8 mouse cellular contexts compared by ENCODE assay signal in the genomic region with DNA sequence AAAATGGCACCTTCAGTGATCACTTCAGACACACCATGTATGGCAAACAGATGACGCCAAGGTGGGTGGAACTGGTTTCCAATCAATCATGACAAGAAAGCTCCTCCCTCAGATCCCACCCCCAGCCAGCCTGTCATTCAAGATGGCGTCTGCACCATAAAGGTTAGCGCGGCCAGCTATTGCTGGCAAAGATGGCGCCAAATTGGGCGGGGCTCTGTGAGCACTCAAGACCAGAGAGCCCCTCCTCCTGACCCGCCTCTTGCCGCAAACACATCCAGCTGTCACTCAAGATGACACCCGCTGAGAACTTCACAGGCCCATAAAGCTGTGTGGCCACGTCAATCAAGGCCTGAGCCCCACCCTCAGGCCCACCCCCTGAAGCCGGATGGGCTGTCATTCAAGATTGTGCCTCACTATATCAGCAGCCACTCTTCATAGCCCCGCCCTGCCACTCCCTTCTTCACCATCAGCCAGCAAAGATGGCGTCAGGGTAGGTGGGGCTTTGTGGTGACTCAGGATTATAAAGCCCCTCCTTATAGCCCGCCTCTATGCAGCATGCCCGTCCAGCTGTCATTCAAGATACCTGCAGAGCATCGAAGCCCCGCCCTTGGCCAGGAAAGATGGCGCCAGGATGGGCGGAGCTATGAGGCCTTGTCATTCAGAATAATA. TPM values are rescaled to one million over a fixed set of nuclear protein-coding genes. Genes with fewer than 3 reads are reported as not detected.
DNase-seq lines count a peak whose midpoint lies in the region; ATAC-seq and TF ChIP-seq lines count a peak whose summit lies in the region.

No protein-coding gene starts in this region.

- no peak for TF ChIP-seq CTCF in lung, adult 2 months (IDR thresholded peaks at IDR 0.05; ENCODE audit: insufficient read depth, low read length)

- H3K27me3 ChIP-seq in hindbrain, embryonic 10.5 days (ENCODE audit: insufficient read depth, poor library complexity, severe bottlenecking), result no peaks in the 10 kb centered on the region

- whole genome bisulfite sequencing in hindbrain, embryonic 10.5 days, result 45% methylated on average over 19 of the region's 19 CpGs
- WGBS in lung, adult 2 months, result 40% methylated on average over 19 of the region's 19 CpGs

- H3K4me1 ChIP-seq in hindbrain, embryonic 10.5 days (replicated peaks), result peaks cover 7% of the 10 kb centered on the region; the same call in 1 of the 2 replicates
- no peaks in the 10 kb centered on the region for H3K4me1 ChIP-seq in lung, adult 2 months (ENCODE audit: control insufficient read depth, insufficient read depth, low read length)

- peak overlapping the region; percentile 90 for H3K27ac ChIP-seq in hindbrain, embryonic 10.5 days

- ATAC-seq in inflammation-experienced regulatory T-cells, adult 6 months, result no peak

- peaks cover 42% of the 10 kb centered on the region for H3K9me3 ChIP-seq in hindbrain, embryonic 10.5 days

- peak overlapping the region; percentile 62 for H3K4me3 ChIP-seq in hindbrain, embryonic 10.5 days
- H3K4me3 ChIP-seq in lung, adult 2 months (replicated peaks; ENCODE audit: extremely low read depth, low read depth, low read length), result peak overlapping the region; percentile 51

- TF ChIP-seq POLR2A in lung, adult 2 months (IDR thresholded peaks at IDR 0.05; ENCODE audit: borderline replicate concordance, extremely low read depth, low read depth, low read length), result no peak

- peaks cover 21% of the 10 kb centered on the region for H3K36me3 ChIP-seq in hindbrain, embryonic 10.5 days

- DNase-seq in ZHBTc4 (ENCODE audit: low read depth, low spot score), result peak; percentile 98
- peak; percentile 99 for DNase-seq in cerebellum, adult 9-10 months
- DNase-seq in frontal cortex, adult 2 months (ENCODE audit: extremely low spot score in 1 of 2, low spot score in 1 of 2), result peak; percentile 92 to 96
- peak; percentile 91 for DNase-seq in hindbrain, embryonic 10.5 days (ENCODE audit: low spot score)
- DNase-seq in layer of hippocampus, adult 9-10 months (ENCODE audit: low spot score), result peak; percentile 89
- peak; percentile 71 for DNase-seq in lung, adult 2 months
- DNase-seq in retina, embryonic 14.5 days (ENCODE audit: low spot score), result peak; percentile 93

RNA-seq across cellular contexts. Expression of a gene that starts 1.8 kb away (rescaled TPM):
- polyA plus RNA-seq in frontal cortex, adult 2 months (2012; rRNA removed), result 106 and 111 TPM in 2 replicates
- 75.5 and 94.5 TPM in 2 replicates for polyA plus RNA-seq in hindbrain, embryonic 10.5 days (2016; fragmentation: Nextera tagmentation; extraction: Ambion mirVana)
- polyA plus RNA-seq in lung, adult 2 months (2012; rRNA removed), result 3.1 and 5.4 TPM in 2 replicates
- not detected for polyA plus RNA-seq in inflammation-experienced regulatory T-cells, adult 6 months (2017; shearing (Covaris generic))

RNA-seq across cellular contexts. Expression of a gene that starts 2.0 kb away (rescaled TPM):
- 15.0 and 15.7 TPM in 2 replicates for polyA plus RNA-seq in frontal cortex, adult 2 months (2012; rRNA removed)
- 7.8 and 10.0 TPM in 2 replicates for polyA plus RNA-seq in hindbrain, embryonic 10.5 days (2016; fragmentation: Nextera tagmentation; extraction: Ambion mirVana)
- 0.04 TPM in 1 of 2 replicates, not detected in the other for polyA plus RNA-seq in lung, adult 2 months (2012; rRNA removed)
- under 1 TPM in 1 of 3 experiments, not detected in 2; 0.15 TPM for polyA plus RNA-seq in inflammation-experienced regulatory T-cells, adult 6 months (2017; shearing (Covaris generic))

RNA-seq across cellular contexts. Expression of a gene that starts 32.1 kb away (rescaled TPM):
- 2.6 and 3.0 TPM in 2 replicates for polyA plus RNA-seq in frontal cortex, adult 2 months (2012; rRNA removed)
- 1.00 and 1.0 TPM in 2 replicates for polyA plus RNA-seq in hindbrain, embryonic 10.5 days (2016; fragmentation: Nextera tagmentation; extraction: Ambion mirVana)
- 0.17 and 0.66 TPM in 2 replicates for polyA plus RNA-seq in lung, adult 2 months (2012; rRNA removed)
- polyA plus RNA-seq in inflammation-experienced regulatory T-cells, adult 6 months (2017; shearing (Covaris generic)), result not detected

Comparison
In these comparisons a context has a peak if more than half of its experiments do, and no peak if none do; other contexts are left out.
1. RNA of a gene that starts 1.8 kb away (polyA plus RNA-seq): 106 to 111 TPM in frontal cortex, adult 2 months and 75.5 to 94.5 TPM in hindbrain, embryonic 10.5 days; 3.1 to 5.4 TPM in lung, adult 2 months and not detected in inflammation-experienced regulatory T-cells, adult 6 months; every median in the first group is over 10 times any median in the second.
2. Peak in every context shown above with its lines, with median percentiles within 50 percentile points of each other: DNase-seq.